Mouse (Mus musculus) ES-E14 (cell line): Measurements from ENCODE around the gene Foxd2.

ENCODE experiments used
- MAFK ChIP-seq: IDR thresholded peaks from 2 replicates; pipeline ENCODE4 v1.6.1; 2014; ENCODE audit warnings: mild to moderate bottlenecking, low read depth, low read length, inconsistent platforms; ENCODE audit not compliant: insufficient read depth
- ZNF384 ChIP-seq: IDR thresholded peaks from 2 replicates; pipeline ENCODE4 v1.6.1; 2012; ENCODE audit warnings: low read depth, low read length, inconsistent platforms

DNA sequence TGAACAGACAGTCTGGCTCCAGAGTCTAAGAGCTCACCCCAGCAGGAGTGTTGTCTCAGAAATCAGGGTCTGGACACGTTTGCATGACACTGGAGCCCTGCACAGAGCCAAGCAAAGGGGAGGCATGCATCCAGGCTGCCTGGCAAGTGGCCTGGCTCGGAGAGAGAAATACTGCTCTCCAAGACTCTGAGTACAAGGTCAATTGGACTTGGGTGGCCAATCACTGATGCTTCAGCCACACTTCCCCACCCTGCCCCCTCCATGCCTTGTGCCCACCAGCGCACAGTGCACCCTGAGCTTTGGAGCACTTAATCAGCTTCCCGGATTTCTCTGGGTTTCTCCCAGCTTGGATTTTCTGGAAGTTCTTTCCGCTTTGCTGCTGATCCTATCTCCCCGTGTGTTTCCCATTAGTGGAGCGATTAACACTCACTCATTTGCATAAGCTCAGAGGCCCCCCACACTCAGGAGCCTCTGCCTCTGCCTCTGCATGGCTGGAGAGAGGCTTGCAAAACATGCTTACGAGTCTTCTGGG, 32.2 kb downstream of the Foxd2 start:
- TF ChIP-seq MAFK, result no peak
- no peak for TF ChIP-seq ZNF384
